Mouse (Mus musculus): ENCODE results near the gene Gm609.

Gm609 gene

GRCm38 (mm10) chr16:45391680-45392079 is 101.1 kb downstream of the Gm609 start:
- no peak for DNase-seq

DNA sequence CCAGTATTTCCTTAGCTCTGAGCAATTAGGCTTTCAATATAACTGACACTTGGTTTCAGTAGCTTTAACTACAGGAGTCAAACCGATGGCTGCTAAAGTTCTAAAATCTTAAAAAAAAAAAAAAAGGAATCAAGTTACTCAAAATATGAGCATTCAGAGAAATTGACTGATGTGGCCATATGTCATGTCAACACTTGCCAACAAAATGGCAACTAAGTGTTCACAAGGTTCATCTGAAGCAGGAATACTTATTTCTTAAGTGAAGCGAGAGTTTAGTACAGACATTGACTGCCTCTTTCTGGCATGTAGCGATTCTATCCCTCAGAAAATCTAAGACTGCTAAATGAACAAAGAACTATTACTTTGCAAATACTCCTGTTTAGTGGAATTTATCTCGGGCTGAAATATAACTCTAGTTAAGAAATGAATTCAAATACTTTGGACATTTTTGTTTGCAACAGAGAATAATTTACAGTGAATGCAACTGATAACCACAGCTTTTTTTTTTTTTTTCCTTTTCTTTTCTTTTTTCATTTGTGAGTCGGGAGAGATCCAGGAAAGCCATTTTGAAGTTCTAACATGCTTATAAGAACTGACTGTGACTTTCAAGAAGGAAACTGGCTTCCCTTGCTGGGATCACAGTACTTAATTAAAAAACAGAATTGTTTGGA is 102.3 kb downstream of the Gm609 start:
- no peak for DNase-seq

DNA sequence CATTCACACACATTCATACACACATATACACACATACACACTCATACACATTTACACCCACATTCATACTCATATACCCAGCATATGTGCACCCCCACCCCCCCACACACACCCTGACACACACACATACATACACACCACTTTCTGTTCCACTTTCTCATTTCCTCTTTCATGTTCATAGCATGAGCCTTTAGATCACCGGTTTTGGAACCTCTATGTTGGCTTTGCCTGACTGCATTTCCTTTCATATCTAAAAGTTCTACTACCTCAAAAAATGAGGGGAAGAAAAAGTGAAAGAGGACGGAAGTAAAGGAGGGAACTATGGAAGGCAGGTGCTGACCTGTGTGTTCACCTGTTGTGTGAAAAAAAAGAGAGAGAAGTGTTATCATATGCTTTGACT is 102.9 kb downstream of the Gm609 start:
- DNase-seq: peak; percentile 66 to 74

DNA sequence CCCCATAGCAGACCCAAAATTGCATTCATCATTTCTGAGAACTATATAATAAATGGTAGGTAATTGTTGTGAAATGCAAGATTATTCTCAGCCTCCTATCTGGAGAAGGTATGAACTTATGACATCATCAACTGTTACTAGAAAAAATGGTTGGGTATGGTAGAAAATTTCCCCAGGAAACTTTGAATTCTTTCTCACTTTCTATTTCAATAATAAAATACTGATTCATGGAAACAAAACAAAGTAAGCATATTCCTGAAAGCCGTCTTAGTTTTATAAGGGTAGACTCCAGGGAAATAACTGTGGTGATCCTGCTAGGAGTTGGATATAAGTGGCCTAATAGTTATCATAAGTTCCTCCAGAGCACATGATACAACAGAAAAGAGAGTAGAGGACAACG is 103.7 kb downstream of the Gm609 start:
- DNase-seq: no peak

GRCm38 (mm10) chr16:45381811-45382210 is 111.0 kb downstream of the Gm609 start:
- DNase-seq: no peak

DNA sequence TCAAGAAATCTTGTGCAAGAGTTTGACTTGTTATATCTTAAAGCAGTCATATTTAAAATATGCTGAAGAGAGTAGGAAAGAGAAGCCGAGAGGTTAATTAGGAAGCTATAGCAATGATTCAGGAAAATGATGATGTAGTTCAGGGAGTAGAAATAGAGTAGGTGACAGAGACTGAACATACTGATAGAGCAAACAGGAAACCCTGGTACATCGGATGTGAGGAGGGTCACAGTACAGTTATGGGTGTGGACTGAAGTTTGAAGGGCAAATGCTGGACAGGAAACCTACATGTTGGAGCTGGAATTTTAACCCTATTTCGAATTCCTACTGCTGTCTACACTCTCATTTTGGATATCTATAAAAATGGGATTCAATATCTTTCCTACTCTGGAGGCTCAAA is 113.8 kb downstream of the Gm609 start:
- no peak for DNase-seq

DNA sequence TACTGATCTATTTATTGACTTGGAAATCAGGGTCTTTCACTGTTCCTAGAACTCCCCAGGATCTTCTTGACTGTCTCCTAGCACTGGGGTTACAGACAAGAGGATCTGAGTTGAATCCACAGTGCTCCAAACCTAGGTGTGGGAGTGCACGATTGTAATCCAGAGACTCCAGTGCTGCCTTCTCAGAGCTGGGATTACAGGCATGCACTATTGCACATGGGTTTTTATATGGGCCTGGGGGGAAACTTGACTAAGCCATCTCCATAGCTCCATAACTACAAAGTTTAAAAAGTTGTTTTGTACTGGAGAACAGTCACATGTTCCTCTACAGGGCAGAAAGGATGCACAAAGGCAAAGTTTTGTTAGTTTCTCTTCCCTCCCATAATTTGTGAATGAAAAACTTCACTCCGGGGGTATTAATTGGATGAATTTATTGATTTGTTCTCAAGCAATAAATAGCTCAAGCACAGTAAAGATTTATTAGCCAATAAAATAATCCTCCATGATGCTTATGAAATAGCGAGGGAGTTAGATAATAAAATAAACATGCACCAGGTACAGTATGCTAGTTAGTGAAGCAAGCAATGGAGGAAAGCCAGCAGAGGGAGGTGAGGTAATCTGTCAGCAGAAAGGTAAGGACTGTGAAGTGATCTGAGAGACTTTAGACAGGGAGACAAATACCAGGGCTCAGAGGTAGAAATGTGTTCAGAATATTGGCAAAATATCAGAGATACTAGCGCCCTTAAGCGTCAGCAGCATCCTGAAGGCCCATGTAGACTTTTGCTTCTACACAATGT is 114.4 kb downstream of the Gm609 start:
- no peak for DNase-seq

DNA sequence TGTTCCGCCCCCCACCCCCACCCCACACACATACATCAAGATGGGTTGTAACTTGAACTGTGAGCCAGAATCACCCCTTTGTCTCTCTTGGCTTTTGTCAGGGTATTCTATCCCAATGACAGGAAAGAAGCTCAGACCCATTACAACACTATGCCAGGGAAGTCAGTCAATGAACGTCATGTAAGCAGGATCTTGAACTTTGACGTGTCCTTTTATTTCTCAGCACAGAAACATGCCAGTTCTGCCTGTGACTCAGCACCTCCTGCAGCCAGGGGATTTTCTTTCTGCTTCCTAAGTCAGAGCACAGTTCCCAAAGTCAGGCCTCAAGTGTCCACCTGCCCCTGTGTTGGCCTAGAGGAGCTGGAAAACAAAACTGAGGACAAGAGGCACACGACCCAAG is 115.4 kb downstream of the Gm609 start:
- no peak for DNase-seq

DNA sequence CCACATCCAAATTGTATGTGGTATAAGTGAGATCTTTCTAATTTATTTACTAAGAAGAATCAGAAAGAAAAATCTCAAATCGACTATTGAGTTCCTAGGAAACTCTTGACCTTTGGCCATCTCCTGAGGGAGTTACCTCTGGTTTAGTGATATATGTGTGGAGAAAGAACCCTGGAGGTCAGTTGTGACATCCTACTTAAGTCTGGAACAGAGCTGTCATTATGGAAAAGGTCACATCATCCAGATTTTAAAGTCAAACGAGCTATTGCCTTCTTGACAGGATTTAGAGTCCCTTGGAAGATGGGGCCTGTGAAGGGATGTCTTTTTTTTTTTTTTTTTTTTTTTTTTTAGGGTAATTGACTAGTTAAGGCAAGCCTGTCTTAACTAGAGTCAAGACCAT is 116.0 kb downstream of the Gm609 start:
- DNase-seq: no peak

- no peak for DNase-seq
These were observed 116.5 kb downstream of the Gm609 start for GRCm38 (mm10) chr16:45376294-45376693.

DNA sequence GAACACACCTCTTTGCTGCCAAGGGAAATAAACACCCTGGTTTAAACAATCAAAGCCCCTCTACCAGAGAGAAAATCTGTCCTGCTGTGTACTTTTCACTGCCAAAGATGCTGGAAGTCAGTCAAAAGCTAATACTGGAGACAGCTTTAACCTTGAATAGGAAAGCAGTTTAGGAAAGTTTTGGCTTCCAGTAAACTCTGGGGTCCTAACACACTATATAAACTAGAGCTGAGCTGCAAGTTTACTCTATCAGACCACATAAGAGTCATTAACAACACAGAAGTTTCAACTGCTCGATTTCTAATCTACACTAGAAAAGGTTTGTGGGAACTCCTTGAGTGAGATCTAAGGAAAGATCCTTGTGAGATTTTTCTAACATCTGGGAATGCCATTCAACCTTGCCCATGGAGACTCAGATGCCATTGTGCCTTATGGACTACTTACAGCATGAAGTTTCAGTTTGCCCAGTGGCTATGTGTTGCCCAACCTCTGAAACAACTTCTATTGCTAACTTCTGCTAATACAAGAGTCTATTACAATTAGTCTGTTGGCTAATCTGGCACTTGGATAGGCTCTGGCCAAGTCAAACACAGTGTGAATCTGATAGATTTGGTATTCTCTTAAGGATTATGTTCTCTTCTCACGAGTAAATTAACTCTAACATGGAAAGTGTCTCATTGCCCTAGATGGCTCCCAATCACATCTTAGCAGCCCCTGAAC is 117.1 kb downstream of the Gm609 start:
- DNase-seq: no peak

DNA sequence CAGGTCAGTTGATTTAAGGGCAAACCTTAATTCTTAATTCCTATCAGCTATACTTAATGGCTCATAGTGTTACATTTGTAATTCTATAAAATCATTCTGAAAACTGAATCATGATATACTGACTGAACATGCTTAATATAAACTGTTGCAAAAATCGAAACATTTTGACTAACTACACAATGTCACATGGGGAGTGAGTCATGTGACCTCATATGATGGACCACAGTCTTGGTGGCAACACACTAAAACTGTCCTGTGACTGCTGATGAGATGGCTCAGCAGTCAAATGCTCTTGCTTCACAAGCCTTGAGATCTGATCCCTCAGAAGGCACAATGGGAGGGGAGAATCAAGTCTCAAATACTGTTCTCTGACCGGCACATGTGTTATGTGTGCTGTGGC is 118.7 kb downstream of the Gm609 start:
- no peak for DNase-seq

- no peak for DNase-seq
These were observed 121.7 kb downstream of the Gm609 start for GRCm38 (mm10) chr16:45371076-45371475.

- no peak for DNase-seq
These were observed 123.3 kb downstream of the Gm609 start for GRCm38 (mm10) chr16:45369285-45369965.

DNA sequence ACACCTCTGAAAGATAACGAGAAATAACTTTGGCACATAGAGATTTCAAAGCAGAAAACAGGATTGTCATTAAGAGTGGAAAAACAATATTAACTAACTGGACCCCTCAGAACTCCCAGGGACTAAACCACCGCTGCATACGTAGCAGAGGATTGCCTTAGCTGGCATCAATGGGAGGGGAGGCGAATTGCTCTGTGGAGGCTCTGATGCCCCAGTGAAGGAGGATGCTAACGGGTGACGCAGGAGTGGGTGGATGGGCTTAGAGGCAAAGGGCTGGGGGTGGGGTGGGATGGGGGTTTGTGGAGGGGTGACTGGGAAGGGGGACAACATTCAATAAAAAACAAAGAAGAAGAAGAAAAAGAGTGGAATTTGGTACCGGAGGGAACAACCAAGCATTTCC is 126.7 kb downstream of the Gm609 start:
- DNase-seq: no peak

GRCm38 (mm10) chr16:45365353-45365752 is 127.4 kb downstream of the Gm609 start:
- no peak for DNase-seq

GRCm38 (mm10) chr16:45364627-45365026 is 128.1 kb downstream of the Gm609 start:
- DNase-seq: no peak

DNA sequence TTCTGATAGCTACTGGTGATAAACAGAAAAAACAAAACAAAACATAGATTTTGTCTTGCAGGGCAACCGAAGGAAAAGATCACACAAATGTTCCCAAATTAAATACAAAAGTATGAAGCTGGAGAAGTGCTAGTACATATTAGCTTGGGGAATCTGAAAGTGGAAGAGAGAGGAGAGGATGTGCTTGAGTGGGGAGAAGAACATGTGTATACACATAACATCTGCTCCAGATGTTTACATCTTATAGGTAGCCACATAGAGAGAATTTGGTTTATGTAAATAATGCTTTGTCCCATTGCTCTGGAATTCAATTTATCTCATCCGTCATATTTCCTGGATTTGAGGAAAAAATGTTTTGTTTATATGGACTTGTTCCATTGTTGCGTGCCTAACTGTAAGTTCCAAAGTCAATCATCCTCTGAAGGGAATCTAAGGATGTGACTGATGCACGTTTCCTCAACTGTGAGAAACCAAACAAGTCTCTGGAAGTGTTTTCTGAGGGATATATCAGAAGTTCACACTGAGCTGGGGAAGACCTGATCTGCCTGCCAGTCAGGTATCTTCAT is 129.2 kb downstream of the Gm609 start:
- no peak for DNase-seq

Measured in B cell, adult 2 months (primary cell).